Mouse (Mus musculus): ENCODE data around the gene Kcnk13.

DNA sequence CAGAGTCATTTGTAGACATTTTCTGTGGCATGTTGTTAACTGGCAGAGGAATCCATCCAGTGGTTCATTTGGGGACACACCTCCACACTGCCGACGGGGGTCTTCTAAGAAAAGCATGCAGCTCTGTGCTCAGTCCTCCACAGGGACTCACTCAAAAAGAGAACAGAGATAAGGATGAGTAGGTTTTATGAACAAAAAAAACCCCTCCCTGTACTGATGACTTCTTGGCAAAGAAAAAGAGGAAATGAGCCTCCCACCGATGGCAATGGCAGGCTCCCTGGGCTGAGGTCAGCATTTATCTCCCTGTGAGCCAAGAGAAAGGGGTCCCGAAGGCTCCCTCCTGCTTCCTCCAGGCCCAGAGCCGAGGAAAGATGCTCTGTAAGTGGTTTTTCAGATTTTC lies 58.2 kb downstream of the Kcnk13 start:
- TF ChIP-seq CTCF (conservative IDR thresholded peaks at IDR 0.05 in 1 of 2, IDR thresholded peaks at IDR 0.05 in 1 of 2; ENCODE audit: low read depth in 2 of 2, low read length in 2 of 2): no peak
- TF ChIP-seq USF2 (conservative IDR thresholded peaks at IDR 0.05; ENCODE audit: low read depth, low read length): no peak
- TF ChIP-seq CHD2 (IDR thresholded peaks at IDR 0.05; ENCODE audit: low read length): 0 out of 2 replicates have a peak, but pooled peaks have one; percentile 31

Measured in CH12.LX (cell line).